Mouse (Mus musculus): ENCODE data around the gene A930018P22Rik. TPM values are rescaled to one million over a fixed set of nuclear protein-coding genes. Genes with fewer than 3 reads are reported as not detected.

Gene A930018P22Rik
- polyA plus RNA-seq (2021; fragmentation: Nextera tagmentation) = 0.24 TPM in 1 of 2 replicates, not detected in the other
- long read RNA-seq, experiment 1 = 0 reads
- long read RNA-seq, experiment 2 = 0 reads

GRCm38 (mm10) chr2:104122505-104123378, at the start of gene A930018P22Rik:
A930018P22Rik (plus strand) TSS chr2:104122769.

GRCm38 (mm10) chr2:104095741-104096213, 26.8 kb upstream of the A930018P22Rik start, which contains the start of gene Cd59a:
Cd59a (plus strand) TSS chr2:104095801.

Other genes with a start within 250 kb of the A930018P22Rik start
- gene Lmo2, start 164.8 kb upstream of the A930018P22Rik start, polyA plus RNA-seq (2021; fragmentation: Nextera tagmentation) = 15.3 and 16.2 TPM in 2 replicates
- 31.3 and 35.6 TPM in 2 replicates for gene Fbxo3, start 95.0 kb upstream of the A930018P22Rik start, polyA plus RNA-seq (2021; fragmentation: Nextera tagmentation)
- 0.67 TPM in 1 of 2 replicates, not detected in the other for gene 4931422A03Rik, start 94.4 kb upstream of the A930018P22Rik start, polyA plus RNA-seq (2021; fragmentation: Nextera tagmentation)
- 0.08 TPM in 1 of 2 replicates, not detected in the other for gene Gm10912, start 56.9 kb upstream of the A930018P22Rik start, polyA plus RNA-seq (2021; fragmentation: Nextera tagmentation)
- gene Gm10799, start 54.2 kb upstream of the A930018P22Rik start, polyA plus RNA-seq (2021; fragmentation: Nextera tagmentation) = not detected in 2 replicates
- 4.5 and 7.8 TPM in 2 replicates for gene Cd59b, start 52.9 kb upstream of the A930018P22Rik start, polyA plus RNA-seq (2021; fragmentation: Nextera tagmentation)
- gene Cd59a, start 27.0 kb upstream of the A930018P22Rik start, polyA plus RNA-seq (2021; fragmentation: Nextera tagmentation) = 6.9 and 22.7 TPM in 2 replicates